Mouse (Mus musculus): ENCODE measurements around the gene Ggt5. TPM values are rescaled to one million over a fixed set of nuclear protein-coding genes. Genes with fewer than 3 reads are reported as not detected.

Gene Ggt5
- total RNA-seq, 1 experiment: 0.36 TPM

- peaks cover 3% of the 10 kb centered on the region; the same call in 1 of the 2 replicates for H3K36me3 ChIP-seq (ENCODE audit: control insufficient read depth, insufficient read depth, low read length, poor library complexity, severe bottlenecking)
- 0 out of 2 replicates have a peak overlapping the region, but pooled peaks have one; percentile 15 for H3K27ac ChIP-seq (ENCODE audit: insufficient read depth, low read depth, low read length, poor library complexity, severe bottlenecking)
- no peak overlapping the region for H3K9ac ChIP-seq (ENCODE audit: insufficient read depth, low read depth, low read length, poor library complexity, severe bottlenecking)
- peaks cover 3 to 27% of the 10 kb centered on the region in 2 experiments; a peak in 3 of 4 replicates for H3K4me1 ChIP-seq (ENCODE audit: control insufficient read depth in 2 of 2, insufficient read depth in 2 of 2, low read length in 2 of 2, poor library complexity in 1 of 2)
- no peak for TF ChIP-seq ZC3H11A (IDR thresholded peaks at IDR 0.05; ENCODE audit: borderline replicate concordance, low read depth, low read length)
- no peak for TF ChIP-seq MAFK (IDR thresholded peaks at IDR 0.05; ENCODE audit: insufficient read depth, low read depth, low read length)
- no peak for TF ChIP-seq HCFC1 (IDR thresholded peaks at IDR 0.05; ENCODE audit: borderline replicate concordance, insufficient read depth, low read length)
- H3K9me3 ChIP-seq (ENCODE audit: control insufficient read depth, insufficient read depth, low read depth, low read length): no peaks in the 10 kb centered on the region
- H3K4me3 ChIP-seq (ENCODE audit: insufficient read depth in 1 of 2, low read depth in 1 of 2, low read length in 2 of 2, poor library complexity in 1 of 2, severe bottlenecking in 1 of 2): peak overlapping the region; percentile 11 to 14; a peak in 3 of 4 replicates
- in situ Hi-C loops (cut with MboI; ENCODE audit: low sequenced_read_pairs in 2 of 2, unreplicated experiment in 2 of 2): no loop called here
- no peak for DNase-seq (ENCODE audit: low read depth, low spot score)
Measured at GRCm38 (mm10) chr10:75635019-75635692, 46.0 kb downstream of the Ggt5 start.

DNA sequence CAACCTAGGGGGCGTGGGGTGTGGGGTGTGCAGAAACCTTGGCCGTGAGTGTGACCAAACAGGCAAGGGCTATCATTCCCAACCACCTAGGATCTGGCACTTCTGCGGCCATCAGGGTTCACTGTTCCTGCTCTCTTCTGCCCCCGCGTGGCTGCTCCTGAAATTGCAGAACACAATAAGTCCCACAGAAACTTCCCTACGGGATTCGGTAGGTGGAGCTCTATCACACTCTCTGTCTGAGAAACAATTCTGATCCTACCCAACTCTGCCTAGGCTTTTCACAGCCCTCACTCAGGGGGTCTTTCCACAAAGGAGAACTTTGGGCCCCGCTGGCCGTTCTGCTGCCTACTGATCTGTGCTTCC is 46.5 kb downstream of the Ggt5 start:
- TF ChIP-seq ZNF384 (IDR thresholded peaks at IDR 0.05; ENCODE audit: low read depth, low read length) (0 out of 2 replicates have a peak, but pooled peaks have one; percentile 38), MAFK (IDR thresholded peaks at IDR 0.05; ENCODE audit: insufficient read depth, low read depth, low read length) (no peak), ZC3H11A (IDR thresholded peaks at IDR 0.05; ENCODE audit: borderline replicate concordance, low read depth, low read length) (peak; percentile 72), HCFC1 (IDR thresholded peaks at IDR 0.05; ENCODE audit: borderline replicate concordance, insufficient read depth, low read length) (peak; percentile 72; the same call in 1 of the 2 replicates), CHD2 (IDR thresholded peaks at IDR 0.05; ENCODE audit: low read depth, low read length) (no peak)
- H3K36me3 ChIP-seq (ENCODE audit: control insufficient read depth, insufficient read depth, low read length, poor library complexity, severe bottlenecking): peaks cover 3% of the 10 kb centered on the region; the same call in 1 of the 2 replicates
- peak; percentile 93 for DNase-seq (ENCODE audit: low read depth, low spot score)
- peaks cover 3 to 27% of the 10 kb centered on the region in 2 experiments; a peak in 3 of 4 replicates for H3K4me1 ChIP-seq (ENCODE audit: control insufficient read depth in 2 of 2, insufficient read depth in 2 of 2, low read length in 2 of 2, poor library complexity in 1 of 2)
- peak overlapping the region; percentile 50; the same call in 1 of the 2 replicates for H3K27ac ChIP-seq (ENCODE audit: insufficient read depth, low read depth, low read length, poor library complexity, severe bottlenecking)
- in situ Hi-C loops (cut with MboI; ENCODE audit: low sequenced_read_pairs in 2 of 2, unreplicated experiment in 2 of 2): no loop called here
- H3K9me3 ChIP-seq (ENCODE audit: control insufficient read depth, insufficient read depth, low read depth, low read length): no peaks in the 10 kb centered on the region
- no peak overlapping the region for H3K9ac ChIP-seq (ENCODE audit: insufficient read depth, low read depth, low read length, poor library complexity, severe bottlenecking)
- H3K4me3 ChIP-seq (ENCODE audit: insufficient read depth in 1 of 2, low read depth in 1 of 2, low read length in 2 of 2, poor library complexity in 1 of 2, severe bottlenecking in 1 of 2): peak overlapping the region; percentile 11 to 14; a peak in 3 of 4 replicates

DNA sequence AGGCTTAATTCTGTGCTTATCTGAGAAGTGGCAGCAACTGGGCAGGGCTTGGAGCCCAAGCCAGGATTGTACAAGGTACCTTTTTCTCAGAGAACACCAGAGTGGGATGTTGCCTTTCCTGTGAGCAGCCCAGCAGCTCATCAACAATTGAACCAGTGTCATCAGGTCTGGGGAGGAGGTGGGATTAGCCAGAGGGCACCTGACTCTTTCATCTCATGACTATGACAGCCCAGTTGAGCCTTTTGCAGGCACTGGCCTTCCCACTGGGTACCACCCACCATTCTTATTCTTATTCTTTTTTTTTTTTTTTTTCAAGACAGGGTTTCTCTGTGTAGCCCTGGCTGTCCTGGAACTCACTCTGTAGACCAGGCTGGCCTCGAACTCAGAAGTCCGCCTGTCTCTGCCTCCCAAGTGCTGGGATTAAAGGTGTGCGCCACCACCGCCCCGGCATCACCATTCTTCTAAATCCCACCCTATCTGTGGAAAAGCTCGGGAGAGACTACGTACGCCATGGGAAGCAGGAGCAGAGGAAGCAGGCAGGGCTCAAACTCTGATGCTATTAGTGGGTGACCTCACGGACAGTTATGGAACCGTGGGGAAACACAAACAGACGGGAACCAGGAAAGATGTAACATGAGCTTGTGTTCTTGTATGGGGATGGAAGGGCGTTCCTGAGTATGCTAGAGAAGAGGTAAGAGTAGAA is 47.1 kb downstream of the Ggt5 start:
- H3K4me3 ChIP-seq (ENCODE audit: insufficient read depth in 1 of 2, low read depth in 1 of 2, low read length in 2 of 2, poor library complexity in 1 of 2, severe bottlenecking in 1 of 2): no peak overlapping the region
- H3K4me1 ChIP-seq (ENCODE audit: control insufficient read depth in 2 of 2, insufficient read depth in 2 of 2, low read length in 2 of 2, poor library complexity in 1 of 2): peaks cover 3 to 27% of the 10 kb centered on the region in 2 experiments; a peak in 3 of 4 replicates
- H3K9ac ChIP-seq (ENCODE audit: insufficient read depth, low read depth, low read length, poor library complexity, severe bottlenecking): no peak overlapping the region
- H3K9me3 ChIP-seq (ENCODE audit: control insufficient read depth, insufficient read depth, low read depth, low read length): no peaks in the 10 kb centered on the region
- peaks cover 3% of the 10 kb centered on the region; the same call in 1 of the 2 replicates for H3K36me3 ChIP-seq (ENCODE audit: control insufficient read depth, insufficient read depth, low read length, poor library complexity, severe bottlenecking)
- in situ Hi-C loops (cut with MboI; ENCODE audit: low sequenced_read_pairs in 2 of 2, unreplicated experiment in 2 of 2): no loop called here
- peak; percentile 54 for DNase-seq (ENCODE audit: low read depth, low spot score)
- TF ChIP-seq MAFK (IDR thresholded peaks at IDR 0.05; ENCODE audit: insufficient read depth, low read depth, low read length) (no peak), ZNF384 (IDR thresholded peaks at IDR 0.05; ENCODE audit: low read depth, low read length) (peak; percentile 83)
- H3K27ac ChIP-seq (ENCODE audit: insufficient read depth, low read depth, low read length, poor library complexity, severe bottlenecking): peak overlapping the region; percentile 50; the same call in 1 of the 2 replicates

DNA sequence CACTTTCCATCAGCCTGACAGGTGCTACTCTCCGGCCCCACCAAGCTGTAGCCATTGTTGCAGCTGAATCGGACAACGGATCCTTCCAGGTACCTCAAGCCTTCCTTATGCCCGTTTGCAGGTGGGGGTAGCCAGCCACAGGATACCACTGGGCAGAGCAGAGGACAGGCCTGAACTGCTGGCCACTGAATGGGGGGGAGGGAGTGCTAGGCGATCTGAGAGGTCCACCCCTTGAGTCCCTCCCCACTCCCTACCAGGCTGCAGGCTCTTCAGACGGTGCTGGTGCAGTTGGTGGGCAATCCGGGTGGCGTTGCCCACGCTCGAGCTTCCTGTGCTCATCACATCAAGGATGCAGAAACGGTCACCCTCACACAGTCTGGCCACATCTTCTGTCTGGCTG is 48.6 kb downstream of the Ggt5 start:
- no peak for DNase-seq (ENCODE audit: low read depth, low spot score)
- H3K9me3 ChIP-seq (ENCODE audit: control insufficient read depth, insufficient read depth, low read depth, low read length): no peaks in the 10 kb centered on the region
- no peak overlapping the region for H3K4me3 ChIP-seq (ENCODE audit: insufficient read depth in 1 of 2, low read depth in 1 of 2, low read length in 2 of 2, poor library complexity in 1 of 2, severe bottlenecking in 1 of 2)
- H3K27ac ChIP-seq (ENCODE audit: insufficient read depth, low read depth, low read length, poor library complexity, severe bottlenecking): no peak overlapping the region
- peaks cover 3% of the 10 kb centered on the region; the same call in 1 of the 2 replicates for H3K36me3 ChIP-seq (ENCODE audit: control insufficient read depth, insufficient read depth, low read length, poor library complexity, severe bottlenecking)
- in situ Hi-C loops (cut with MboI; ENCODE audit: low sequenced_read_pairs in 2 of 2, unreplicated experiment in 2 of 2): no loop called here
- no peak overlapping the region for H3K9ac ChIP-seq (ENCODE audit: insufficient read depth, low read depth, low read length, poor library complexity, severe bottlenecking)
- H3K4me1 ChIP-seq (ENCODE audit: control insufficient read depth in 2 of 2, insufficient read depth in 2 of 2, low read length in 2 of 2, poor library complexity in 1 of 2): peaks cover 3 to 37% of the 10 kb centered on the region in 2 experiments
- TF ChIP-seq CHD2 (IDR thresholded peaks at IDR 0.05; ENCODE audit: low read depth, low read length) (no peak), ZC3H11A (IDR thresholded peaks at IDR 0.05; ENCODE audit: borderline replicate concordance, low read depth, low read length) (no peak)

Data from ES-E14 (cell line).